Mouse (Mus musculus): Measurements from ENCODE around the gene 4921517D22Rik.

DNA sequence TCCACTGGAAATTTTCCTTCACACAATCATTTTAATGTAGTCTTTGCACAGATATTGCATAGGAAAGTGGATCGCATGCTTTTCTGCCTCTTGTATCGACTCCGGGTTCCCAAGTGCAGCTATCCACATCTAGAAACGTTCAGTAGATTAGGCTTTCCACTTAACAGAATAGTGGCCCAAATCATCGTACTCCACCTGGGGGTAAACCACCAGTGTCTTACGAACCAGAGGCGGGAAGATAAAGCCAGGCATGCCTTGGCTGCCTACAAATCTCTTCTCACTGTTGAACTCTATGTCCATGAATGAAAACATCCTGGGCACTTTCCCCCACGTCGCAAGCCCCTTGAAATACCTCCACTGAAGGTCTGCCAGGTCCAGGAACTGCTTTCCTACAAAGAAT is 4.6 kb downstream of the 4921517D22Rik start:
- TF ChIP-seq CTCF (IDR thresholded peaks at IDR 0.05; ENCODE audit: low read depth, low read length) (no peak), POLR2A (IDR thresholded peaks at IDR 0.05; ENCODE audit: extremely low read depth, insufficient read depth, low read length) (no peak)

Data from liver, adult 2 months (tissue).